Mouse (Mus musculus) layer of hippocampus, adult 9-11 months (tissue): ENCODE data around the gene Usp30.

ENCODE experiments used
- DNase-seq: peaks from one replicate; pipeline ENCODE4 v3.0.0; 2022

The Usp30 gene

DNA sequence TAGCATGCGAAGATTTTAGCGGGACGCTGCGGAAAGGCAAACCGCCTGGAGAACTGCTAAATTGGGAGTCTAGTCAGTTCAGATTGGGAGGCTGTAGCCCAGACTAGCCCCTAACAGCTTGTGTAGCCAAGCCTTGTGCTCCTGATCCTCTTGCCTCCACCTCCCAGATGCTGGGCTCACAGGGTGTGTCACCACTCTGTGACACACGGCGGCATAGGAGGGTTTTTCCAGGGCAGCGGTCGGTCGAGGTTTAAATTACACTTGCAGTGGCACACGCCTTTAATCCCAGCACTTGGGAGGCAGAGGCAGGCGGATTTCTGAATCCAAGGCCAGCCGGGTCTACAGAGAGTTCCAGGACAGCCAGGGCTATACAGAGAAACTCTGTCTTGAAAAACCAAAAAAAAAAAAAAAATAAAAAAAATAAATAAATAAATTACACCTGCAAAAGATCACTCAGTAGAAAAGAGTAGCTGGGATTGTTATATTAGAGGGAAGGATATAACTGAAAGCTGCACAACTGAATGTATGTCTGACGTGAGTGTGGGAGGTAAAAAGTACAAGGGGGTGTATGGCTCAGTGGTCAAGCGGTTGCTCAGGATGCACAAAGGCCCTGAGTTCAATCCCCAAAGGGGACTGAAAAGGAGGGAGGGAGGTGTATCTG, 64.4 kb downstream of the Usp30 start:
- DNase-seq: no peak

GRCm38 (mm10) chr5:114130211-114130605, 64.9 kb downstream of the Usp30 start, which contains the start of gene Ung:
Ung (plus strand) TSS chr5:114130386.
- DNase-seq: no peak

DNA sequence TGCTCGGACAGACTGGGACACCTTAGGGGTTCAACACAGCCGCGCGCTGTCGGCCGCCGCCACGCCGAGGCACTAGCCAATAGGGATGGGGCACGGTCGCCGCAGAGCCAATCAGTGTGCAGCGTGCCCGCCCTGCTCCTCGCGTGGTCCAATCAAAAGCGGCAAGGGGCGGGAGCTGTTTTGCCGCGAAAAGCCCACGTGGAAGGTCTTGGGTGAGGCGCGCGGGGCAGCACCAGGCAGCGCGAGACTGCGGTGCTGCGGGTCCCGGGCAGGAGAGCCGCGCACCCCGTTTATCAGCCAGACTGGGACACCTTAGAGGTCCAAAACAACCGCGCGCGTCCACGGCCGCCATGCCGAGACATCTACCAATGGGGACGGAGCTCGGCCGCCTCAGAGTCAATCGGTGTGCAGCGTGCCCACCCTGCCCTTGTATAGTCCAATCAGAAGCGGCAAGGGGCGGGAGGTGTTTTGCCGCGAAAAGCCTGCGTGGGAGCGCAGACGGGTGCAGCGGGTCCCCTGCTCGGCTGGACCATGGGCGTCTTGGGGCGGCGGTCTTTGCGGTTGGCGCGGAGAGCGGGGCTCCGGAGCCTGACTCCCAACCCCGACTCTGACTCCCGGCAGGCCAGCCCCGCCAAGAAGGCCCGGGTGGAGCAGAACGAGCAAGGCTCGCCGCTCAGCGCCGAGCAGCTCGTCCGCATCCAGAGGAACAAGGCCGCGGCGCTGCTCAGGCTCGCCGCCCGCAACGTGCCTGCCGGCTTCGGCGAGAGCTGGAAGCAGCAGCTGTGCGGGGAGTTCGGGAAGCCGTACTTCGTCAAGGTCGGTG, 65.6 kb downstream of the Usp30 start:
- DNase-seq: peak; percentile 93

- no peak for DNase-seq
Measured at GRCm38 (mm10) chr5:114131521-114131840, 66.2 kb downstream of the Usp30 start.

GRCm38 (mm10) chr5:114132841-114133240, 67.6 kb downstream of the Usp30 start:
- no peak for DNase-seq

GRCm38 (mm10) chr5:114134091-114134534, 68.9 kb downstream of the Usp30 start:
- no peak for DNase-seq

DNA sequence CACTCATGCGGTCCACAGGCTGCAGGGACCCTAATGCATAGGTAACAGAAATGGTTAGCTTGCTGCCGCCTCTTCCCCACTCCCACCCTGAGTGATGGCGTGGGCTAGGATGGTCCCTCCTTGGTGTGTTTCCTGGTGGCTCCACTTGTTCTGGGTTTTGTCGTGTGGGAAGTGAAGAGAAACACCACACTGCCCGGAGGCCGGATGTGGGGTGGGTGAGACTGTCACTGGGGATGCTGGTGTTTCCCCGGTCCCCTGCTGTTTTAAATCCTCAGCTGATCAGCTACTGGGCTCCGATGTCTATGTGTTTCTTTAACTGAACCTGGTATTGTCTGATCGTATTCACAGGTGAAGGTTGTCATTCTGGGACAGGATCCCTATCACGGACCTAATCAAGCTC, 70.3 kb downstream of the Usp30 start:
- DNase-seq: no peak

DNA sequence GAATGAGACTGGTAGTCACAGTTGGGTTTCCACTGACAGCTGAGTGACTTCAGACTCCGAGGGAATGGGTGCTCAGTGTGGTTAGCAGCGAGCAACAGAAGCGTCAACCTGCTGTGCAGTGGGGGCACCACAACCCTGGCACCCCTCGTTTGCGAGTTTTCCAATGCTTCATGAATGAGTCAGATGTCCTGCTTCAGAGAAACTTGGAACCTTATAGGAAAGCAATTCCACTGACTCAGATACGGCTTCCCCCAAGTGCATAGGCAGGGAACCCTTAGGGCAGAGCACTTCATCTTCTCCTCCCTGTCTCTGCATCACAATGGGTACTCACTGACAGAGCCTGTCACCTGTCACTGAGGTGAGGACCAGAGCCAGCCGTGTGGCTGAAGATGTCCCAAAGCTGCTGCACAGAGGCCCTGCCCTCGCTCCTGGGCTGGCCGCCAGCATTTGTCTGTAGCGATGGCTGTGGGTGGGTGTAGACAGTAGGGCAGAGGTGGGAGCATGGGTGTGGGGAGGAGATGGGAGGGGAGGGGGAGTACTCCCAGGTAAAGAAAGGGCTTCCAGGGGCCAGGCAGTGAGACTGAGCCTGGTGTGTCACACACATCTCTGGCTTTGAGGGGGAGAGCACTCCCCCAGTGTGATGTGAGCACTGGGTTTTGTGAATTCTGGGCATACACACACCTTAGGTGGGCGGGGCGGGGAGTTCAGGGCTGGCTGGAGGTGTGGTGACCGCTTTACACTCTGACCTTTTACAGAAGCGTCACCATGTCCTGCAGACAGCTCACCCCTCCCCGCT, 72.4 kb downstream of the Usp30 start:
- DNase-seq: no peak

GRCm38 (mm10) chr5:114138277-114139164, 73.3 kb downstream of the Usp30 start:
- no peak for DNase-seq

GRCm38 (mm10) chr5:114139175-114139574, 73.9 kb downstream of the Usp30 start:
- peak; percentile 88 for DNase-seq

GRCm38 (mm10) chr5:114146028-114146888, 81.0 kb downstream of the Usp30 start, which contains the start of gene Acacb:
Acacb (plus strand) TSS chr5:114146535.
- DNase-seq: no peak

DNA sequence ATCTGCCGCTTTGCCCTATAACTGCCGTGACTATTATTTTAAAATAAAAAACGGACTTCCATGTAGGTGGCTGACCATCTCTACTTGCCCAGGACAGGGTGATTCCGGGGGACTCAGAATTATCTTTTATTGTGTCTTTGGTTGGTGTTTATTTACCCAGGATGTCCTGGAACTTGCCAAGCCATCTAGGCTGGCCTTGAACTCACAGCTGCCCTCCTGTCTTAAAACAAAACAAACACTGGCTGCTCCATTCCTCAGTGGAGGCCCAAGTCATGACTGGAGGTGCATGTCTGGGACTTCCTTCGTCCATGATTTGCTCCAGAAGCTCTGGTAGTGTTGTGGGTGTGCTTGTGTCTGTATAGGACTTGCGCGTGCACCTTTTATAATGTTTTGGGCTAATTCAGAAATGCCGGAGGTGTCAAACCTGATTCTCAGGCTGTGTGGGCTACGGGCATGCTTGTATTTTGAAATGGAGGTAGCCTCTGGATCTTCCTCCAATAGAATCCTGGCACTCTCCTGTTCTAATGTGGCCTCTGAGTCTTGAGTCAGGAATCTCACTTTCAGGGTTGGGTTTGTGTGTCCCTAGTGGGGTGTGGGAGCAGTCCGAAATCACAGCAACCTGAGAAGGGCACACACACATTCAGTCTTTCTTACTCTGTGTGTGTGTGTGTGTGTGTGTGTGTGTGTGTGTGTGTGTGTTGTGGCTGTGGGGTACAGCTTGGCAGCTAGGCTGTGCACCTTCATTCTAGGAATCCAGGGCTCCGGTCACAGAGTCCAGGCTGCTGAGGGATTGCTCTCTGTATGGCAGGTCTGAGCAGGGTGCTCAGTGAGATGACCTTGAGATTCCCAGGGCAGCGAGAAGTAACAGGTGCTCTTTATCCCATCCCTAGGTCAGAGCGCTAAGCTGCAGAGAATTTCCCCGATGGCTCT, 82.0 kb downstream of the Usp30 start:
- no peak for DNase-seq

DNA sequence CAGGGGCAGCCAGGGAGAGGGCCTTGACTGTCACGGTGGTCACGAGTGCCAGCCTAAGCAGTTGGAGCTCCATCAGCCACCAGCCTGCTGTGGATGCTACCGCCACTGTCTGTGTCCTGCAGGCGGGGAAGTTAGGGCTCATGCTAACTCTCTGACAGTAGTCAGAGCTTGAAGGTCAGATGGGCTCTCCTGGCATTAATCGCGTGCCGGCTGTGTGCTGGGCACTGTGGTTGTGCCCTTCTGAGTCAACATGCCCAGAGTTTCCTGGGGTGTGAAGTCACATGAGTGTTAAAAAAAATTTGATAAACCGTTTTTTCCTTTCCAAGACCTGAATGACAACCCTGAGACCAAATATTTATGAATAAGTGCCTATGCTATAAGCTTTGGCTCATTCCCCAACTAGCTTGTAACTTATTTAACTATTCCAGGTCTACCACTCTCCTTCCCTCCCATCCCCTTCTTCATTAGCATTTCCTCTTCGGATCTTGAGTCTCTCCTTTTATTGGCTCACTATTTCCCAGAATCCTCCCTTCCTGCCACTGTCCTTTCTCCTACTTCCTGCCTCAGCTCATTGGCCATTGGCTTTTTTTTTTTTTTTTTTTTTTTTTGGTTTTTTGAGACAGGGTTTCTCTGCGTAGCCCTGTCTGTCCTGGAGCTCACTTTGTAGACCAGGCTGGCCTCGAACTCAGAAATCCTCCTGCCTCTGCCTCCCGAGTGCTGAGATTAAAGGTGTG, 87.3 kb downstream of the Usp30 start:
- DNase-seq: no peak

DNA sequence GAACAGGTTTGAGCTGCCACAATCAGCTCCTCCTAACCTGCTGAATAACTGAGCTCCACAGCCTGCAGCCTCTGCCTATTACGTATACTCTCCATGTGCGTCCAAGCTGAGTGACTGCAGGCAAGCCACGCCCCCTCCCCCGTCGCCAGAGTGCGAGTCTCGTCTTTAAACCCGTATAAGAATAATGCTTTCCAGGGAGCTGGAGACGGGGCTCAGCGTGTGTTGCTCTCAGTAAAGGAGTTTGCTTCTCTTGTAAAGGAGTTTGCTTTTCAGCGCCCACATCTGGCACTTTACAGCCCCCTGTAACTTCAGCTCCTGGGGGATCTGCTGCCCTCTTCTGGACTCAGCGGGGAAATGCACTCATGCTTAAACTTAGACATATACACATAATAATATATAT, 88.2 kb downstream of the Usp30 start:
- no peak for DNase-seq

DNA sequence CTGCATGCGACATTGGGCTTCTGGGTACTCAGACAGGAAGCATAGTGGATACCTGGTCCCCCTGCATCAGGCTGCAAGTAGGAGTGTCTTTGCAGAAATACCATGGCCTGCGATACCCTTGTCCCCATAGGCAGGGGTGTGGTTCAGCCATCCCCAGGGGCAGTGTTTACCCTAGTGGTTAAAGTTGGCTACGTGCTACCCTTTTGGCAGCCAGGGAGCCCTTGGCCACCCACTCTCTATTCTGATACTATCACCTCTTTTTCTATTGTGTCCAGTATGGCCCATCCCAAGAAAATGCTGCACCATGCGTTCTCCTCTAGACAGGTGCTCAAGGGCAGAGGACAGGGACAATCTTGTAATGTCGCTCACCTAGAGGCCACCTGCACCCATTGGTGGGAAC, 89.5 kb downstream of the Usp30 start:
- DNase-seq: no peak

- no peak for DNase-seq
Measured at GRCm38 (mm10) chr5:114155168-114155933, 90.1 kb downstream of the Usp30 start.

- no peak for DNase-seq
Measured at GRCm38 (mm10) chr5:114157236-114157635, 92.0 kb downstream of the Usp30 start.

- no peak for DNase-seq
Measured at GRCm38 (mm10) chr5:114161424-114161823, 96.2 kb downstream of the Usp30 start.
